Mouse (Mus musculus) lung, adult 2 months (tissue): ENCODE data around the gene Dnmt3b.
"Not testable (repeated sequence)": the region's sequence is repeated elsewhere in the genome, so short reads cannot be mapped to it uniquely, and the experiment has no call there.

Experiments used
- CTCF ChIP-seq: fragments of 200-500 bp; IDR thresholded peaks from 2 replicates; pipeline ENCODE4 v1.5.1; 2011; ENCODE audit warnings: mild to moderate bottlenecking, low read length, control low read depth; ENCODE audit not compliant: insufficient read depth
- POLR2A ChIP-seq: fragments of 200-500 bp; IDR thresholded peaks from 2 replicates; pipeline ENCODE4 v1.6.1; 2011; ENCODE audit warnings: low read depth, mild to moderate bottlenecking, control low read depth, low read length, borderline replicate concordance; ENCODE audit errors: extremely low read depth

DNA sequence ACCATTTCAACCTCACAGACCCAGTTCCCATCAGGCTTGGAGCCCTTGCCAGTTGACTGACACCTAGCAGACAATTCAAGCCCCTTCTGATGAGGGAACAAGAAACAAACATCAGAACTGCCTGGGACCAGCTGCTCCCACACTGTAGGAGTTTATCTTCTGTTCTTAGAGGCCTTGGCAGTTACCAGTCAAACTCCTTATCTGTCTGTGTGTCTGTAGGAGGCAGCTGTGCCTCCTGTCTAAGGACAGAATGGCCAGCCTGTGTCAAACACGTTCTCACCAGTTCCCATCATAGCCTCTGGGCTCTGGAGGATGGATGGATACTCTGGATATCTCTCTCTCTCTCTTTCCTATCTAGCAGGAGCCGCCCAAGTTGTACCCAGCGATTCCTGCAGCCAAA, 68.6 kb downstream of the Dnmt3b start:
- not testable (repeated sequence) for TF ChIP-seq CTCF, POLR2A
